Mouse (Mus musculus): ENCODE data around the gene Sult6b2. TPM values are rescaled to one million over a fixed set of nuclear protein-coding genes. Genes with fewer than 3 reads are reported as not detected.

Gene Sult6b2
- polyA plus RNA-seq (2012; rRNA removed), result not detected in 2 replicates

GRCm38 (mm10) chr6:142804402-142804801 lies at the start of gene Sult6b2:
Gene Sult6b2, minus strand, starts transcription at chr6:142804502.

GRCm38 (mm10) chr6:142756507-142757333 lies 47.6 kb downstream of the Sult6b2 start, which contains the start of gene Cmas:
Gene Cmas, plus strand, starts transcription at chr6:142756686.

Other genes with a start within 250 kb of the Sult6b2 start
- gene Kcnj8, start 232.9 kb downstream of the Sult6b2 start, polyA plus RNA-seq (2012; rRNA removed), result 22.7 and 24.4 TPM in 2 replicates
- 5.2 and 6.8 TPM in 2 replicates for gene Abcc9, start 102.2 kb downstream of the Sult6b2 start, polyA plus RNA-seq (2012; rRNA removed)
- 26.6 and 34.8 TPM in 2 replicates for gene Cmas, start 47.8 kb downstream of the Sult6b2 start, polyA plus RNA-seq (2012; rRNA removed)
- 0.32 TPM in 2 replicates for gene St8sia1, start 159.9 kb upstream of the Sult6b2 start, polyA plus RNA-seq (2012; rRNA removed)

Data from ovary, adult 2 months (tissue).